Mouse (Mus musculus) ES-E14 (cell line): ENCODE measurements around the gene Pde4d. TPM values are rescaled to one million over a fixed set of nuclear protein-coding genes. Genes with fewer than 3 reads are reported as not detected.

ENCODE experiments used
- DNase-seq: peaks from one replicate; pipeline ENCODE4 v3.0.0-alpha.2; 2013; ENCODE audit warnings: low read depth, low spot score
- H3K27ac ChIP-seq: 2 replicates; pipeline ENCODE4 v1.5.1; 2012; ENCODE audit warnings: low read depth, mild to moderate bottlenecking, low read length, moderate library complexity, mixed read lengths; ENCODE audit not compliant: poor library complexity, insufficient read depth, severe bottlenecking
- H3K36me3 ChIP-seq: 2 replicates; pipeline ENCODE4 v1.6.1; 2012; ENCODE audit warnings: mild to moderate bottlenecking, low read length, moderate library complexity, mixed read lengths; ENCODE audit not compliant: control insufficient read depth, poor library complexity, insufficient read depth, severe bottlenecking
- H3K4me1 ChIP-seq, 2 experiments: fragments of 150-350 bp in 1 of 2; sonication (generic) in 1 of 2; 2 replicates each; pipeline ENCODE4 v1.6.1; 2012; ENCODE audit warnings: low read length in 2 of 2, mild to moderate bottlenecking in 1 of 2, mixed read lengths in 1 of 2; ENCODE audit not compliant: control insufficient read depth in 2 of 2, insufficient read depth in 2 of 2, poor library complexity in 1 of 2
- H3K4me3 ChIP-seq, 2 experiments: fragments of 150-350 bp in 1 of 2; sonication (generic) in 1 of 2; 2 replicates each; pipeline ENCODE4 v1.5.1; 2012; ENCODE audit warnings: low read length in 2 of 2, low read depth in 1 of 2, mild to moderate bottlenecking in 1 of 2, mixed read lengths in 1 of 2; ENCODE audit not compliant: insufficient read depth in 1 of 2, poor library complexity in 1 of 2, severe bottlenecking in 1 of 2
- H3K9ac ChIP-seq: 2 replicates; pipeline ENCODE4 v1.6.1; 2012; ENCODE audit warnings: low read depth, mild to moderate bottlenecking, low read length, mixed read lengths; ENCODE audit not compliant: poor library complexity, insufficient read depth, severe bottlenecking
- H3K9me3 ChIP-seq: fragments of 150-350 bp; sonication (generic); 2 replicates; pipeline ENCODE4 v1.6.1; 2012; ENCODE audit warnings: low read depth, mild to moderate bottlenecking, low read length; ENCODE audit not compliant: control insufficient read depth, insufficient read depth
- CHD2 ChIP-seq: IDR thresholded peaks from 2 replicates; pipeline ENCODE4 v1.6.1; 2014; ENCODE audit warnings: mild to moderate bottlenecking, low read depth, low read length, inconsistent platforms
- HCFC1 ChIP-seq: IDR thresholded peaks from 2 replicates; pipeline ENCODE4 v1.6.1; 2012; ENCODE audit warnings: low read length, inconsistent platforms, borderline replicate concordance; ENCODE audit not compliant: insufficient read depth
- MAFK ChIP-seq: IDR thresholded peaks from 2 replicates; pipeline ENCODE4 v1.6.1; 2014; ENCODE audit warnings: mild to moderate bottlenecking, low read depth, low read length, inconsistent platforms; ENCODE audit not compliant: insufficient read depth
- ZC3H11A ChIP-seq: IDR thresholded peaks from 2 replicates; pipeline ENCODE4 v1.6.1; 2012; ENCODE audit warnings: low read depth, mild to moderate bottlenecking, inconsistent platforms, low read length, borderline replicate concordance
- ZNF384 ChIP-seq: IDR thresholded peaks from 2 replicates; pipeline ENCODE4 v1.6.1; 2012; ENCODE audit warnings: low read depth, low read length, inconsistent platforms
- in situ Hi-C, 2 experiments: fragments of 600-800 bp; cut with MboI; formaldehyde crosslinking; loops; one replicate each; pipeline ENCODE4 v1.15.1; 2025; ENCODE audit warnings: low sequenced_read_pairs in 2 of 2, inconsistent platforms in 1 of 2; ENCODE audit not compliant: unreplicated experiment in 2 of 2
- total RNA-seq: library from RNA; depleted of rRNA; stranded (reverse); fragments of 300-350 nt; gene quantifications from 2 replicates; pipeline ENCODE4 v1.2.3, GENCODE M21; 2012

The Pde4d gene
- total RNA-seq, 1 experiment, result 10.4 TPM

GRCm38 (mm10) chr13:108451122-108451521 lies 1.4 kb downstream of the Pde4d start:
- Histone ChIP-seq H3K9ac (no peak overlapping the region), H3K9me3 (no peaks in the 10 kb centered on the region), H3K36me3 (no peaks in the 10 kb centered on the region), H3K4me3 (no peak overlapping the region), H3K27ac (no peak overlapping the region), H3K4me1 (no peaks in the 10 kb centered on the region)
- no peak for DNase-seq
- no peak for TF ChIP-seq CHD2
- TF ChIP-seq ZC3H11A, result no peak
- TF ChIP-seq MAFK, result no peak
- in situ Hi-C loops, result no loop called here

GRCm38 (mm10) chr13:108453064-108453919 lies 3.5 kb downstream of the Pde4d start:
- in situ Hi-C loops, result no loop called here
- TF ChIP-seq CHD2, result no peak
- no peak for TF ChIP-seq HCFC1
- TF ChIP-seq MAFK, result no peak
- TF ChIP-seq ZNF384, result no peak
- TF ChIP-seq ZC3H11A, result no peak
- DNase-seq, result no peak
- Histone ChIP-seq H3K36me3 (no peaks in the 10 kb centered on the region), H3K9me3 (no peaks in the 10 kb centered on the region), H3K4me1 (no peaks in the 10 kb centered on the region), H3K4me3 (no peak overlapping the region), H3K9ac (no peak overlapping the region), H3K27ac (no peak overlapping the region)

DNA sequence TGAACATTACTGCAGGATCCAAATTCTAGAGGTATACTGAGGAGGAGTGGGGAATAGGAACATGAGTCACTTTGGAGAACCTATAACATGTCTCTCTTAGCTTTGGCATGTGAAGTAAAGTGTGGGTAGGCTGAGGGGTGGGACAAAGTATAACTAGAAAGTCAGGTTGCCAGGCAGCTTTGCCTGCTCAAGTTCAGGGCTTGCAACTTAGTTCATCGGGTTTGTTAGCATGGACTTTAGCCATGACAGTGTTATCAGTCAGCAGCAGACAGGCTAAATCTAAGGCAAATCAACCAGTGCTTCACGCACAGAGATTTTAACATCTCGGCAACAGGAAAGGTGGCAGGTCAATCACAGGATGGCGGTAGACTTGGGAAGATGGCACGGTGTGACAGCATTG lies 12.8 kb downstream of the Pde4d start:
- TF ChIP-seq HCFC1 (no peak), ZNF384 (no peak), CHD2 (no peak), ZC3H11A (no peak), MAFK (no peak)
- H3K9ac ChIP-seq, result no peak overlapping the region
- in situ Hi-C loops, result no loop called here
- no peak for DNase-seq
- H3K4me1 ChIP-seq, result no peaks in the 10 kb centered on the region
- H3K9me3 ChIP-seq, result no peaks in the 10 kb centered on the region
- no peaks in the 10 kb centered on the region for H3K36me3 ChIP-seq
- no peak overlapping the region for H3K27ac ChIP-seq
- H3K4me3 ChIP-seq, result no peak overlapping the region

GRCm38 (mm10) chr13:108465755-108466154 lies 16.0 kb downstream of the Pde4d start:
- Histone ChIP-seq H3K36me3 (no peaks in the 10 kb centered on the region), H3K9ac (no peak overlapping the region), H3K27ac (no peak overlapping the region), H3K4me1 (no peaks in the 10 kb centered on the region), H3K9me3 (no peaks in the 10 kb centered on the region), H3K4me3 (no peak overlapping the region)
- TF ChIP-seq HCFC1 (no peak), ZC3H11A (no peak), ZNF384 (no peak), CHD2 (no peak), MAFK (no peak)
- in situ Hi-C loops, result no loop called here
- DNase-seq, result no peak

GRCm38 (mm10) chr13:108467046-108467445 lies 17.3 kb downstream of the Pde4d start:
- no peak overlapping the region for H3K9ac ChIP-seq
- in situ Hi-C loops, result no loop called here
- H3K27ac ChIP-seq, result no peak overlapping the region
- no peaks in the 10 kb centered on the region for H3K4me1 ChIP-seq
- H3K36me3 ChIP-seq, result no peaks in the 10 kb centered on the region
- no peak for DNase-seq
- H3K4me3 ChIP-seq, result no peak overlapping the region
- TF ChIP-seq CHD2 (no peak), ZC3H11A (no peak), MAFK (no peak), ZNF384 (no peak), HCFC1 (no peak)
- no peaks in the 10 kb centered on the region for H3K9me3 ChIP-seq
